Mouse (Mus musculus): ENCODE measurements at regions not wholly inside any gene's neighbourhood (a gene's known extent, or its start where the extent isn't known, plus 50 kb on each side); places are given as distances from the start of the nearest gene placed in this dataset.

DNA sequence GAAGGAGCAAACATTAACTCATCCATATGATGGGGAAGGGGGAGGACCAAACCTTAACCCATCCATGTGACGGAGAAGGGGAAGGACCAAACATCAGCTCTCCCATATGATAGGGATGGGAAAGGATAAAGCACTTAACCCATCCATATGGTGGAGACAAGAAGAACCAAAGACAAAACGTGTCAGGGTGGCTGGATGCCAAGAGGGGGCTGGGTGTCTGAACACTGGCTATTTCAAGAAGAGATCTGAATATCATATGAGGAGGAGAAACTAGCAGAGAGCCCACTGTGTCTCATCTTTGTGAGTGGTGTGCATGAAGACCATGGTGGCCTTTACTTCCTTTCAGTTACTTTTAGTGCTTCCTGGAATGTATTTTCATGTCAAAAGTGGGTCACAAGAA, 207.0 kb downstream of the Rplp1 start:
- no peak for DNase-seq (ENCODE audit: low spot score)

DNA sequence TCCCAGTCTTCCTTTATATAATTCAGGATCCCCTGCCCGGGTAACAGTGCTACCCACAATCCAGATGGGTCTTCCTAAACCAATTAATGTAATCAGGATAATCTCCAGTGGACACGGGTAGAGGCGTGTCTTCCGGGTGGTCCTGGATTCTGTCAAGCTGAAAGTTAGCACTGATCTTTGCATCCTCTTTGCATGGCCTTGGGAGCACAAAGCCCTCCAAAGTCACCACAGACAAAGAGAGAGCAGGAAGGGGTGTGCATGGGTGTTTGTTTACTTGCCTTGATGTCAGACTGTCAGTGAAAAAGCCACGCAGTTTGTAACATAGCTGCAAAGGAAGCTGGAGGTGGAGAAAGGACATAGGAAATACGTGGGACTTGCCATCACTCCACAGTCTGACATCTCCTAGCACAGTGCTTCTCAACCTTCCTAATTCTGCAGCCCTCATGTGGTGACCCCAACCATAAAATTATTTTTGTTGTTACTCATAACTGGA, 208.0 kb downstream of the Rplp1 start:
- DNase-seq (ENCODE audit: low spot score) = no peak

DNA sequence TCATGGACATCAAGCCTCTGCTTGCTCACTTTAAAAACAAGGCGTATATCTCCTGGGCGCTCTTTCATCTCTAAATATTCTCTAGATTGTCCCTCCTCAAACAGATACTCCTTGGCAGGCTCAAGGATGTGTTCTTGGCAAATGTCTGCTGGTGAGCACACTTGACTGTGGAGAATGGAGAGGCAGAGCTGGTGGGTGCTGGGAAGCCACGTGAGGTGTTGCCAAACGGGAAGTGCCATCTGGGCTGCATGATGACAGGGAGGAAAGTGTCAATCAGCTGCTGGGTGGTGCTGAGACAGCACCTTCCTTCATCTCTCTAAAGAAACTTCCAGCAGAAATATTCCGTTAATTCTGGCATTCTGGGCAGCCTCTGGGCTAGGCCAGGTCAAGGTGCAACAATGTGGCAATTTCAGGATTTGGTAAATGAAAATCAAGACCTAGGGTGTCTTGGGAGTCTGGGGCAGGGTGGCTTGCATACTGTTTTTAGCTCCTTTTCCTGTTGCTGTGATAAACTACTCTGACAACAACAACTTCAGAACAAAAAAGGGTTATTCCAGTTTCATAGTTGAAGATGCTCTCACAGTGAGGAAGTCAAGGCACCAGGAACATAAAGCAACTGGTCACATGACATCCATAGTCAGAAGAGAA, 208.6 kb downstream of the Rplp1 start:
- peak; percentile 24 for DNase-seq (ENCODE audit: low spot score)

DNA sequence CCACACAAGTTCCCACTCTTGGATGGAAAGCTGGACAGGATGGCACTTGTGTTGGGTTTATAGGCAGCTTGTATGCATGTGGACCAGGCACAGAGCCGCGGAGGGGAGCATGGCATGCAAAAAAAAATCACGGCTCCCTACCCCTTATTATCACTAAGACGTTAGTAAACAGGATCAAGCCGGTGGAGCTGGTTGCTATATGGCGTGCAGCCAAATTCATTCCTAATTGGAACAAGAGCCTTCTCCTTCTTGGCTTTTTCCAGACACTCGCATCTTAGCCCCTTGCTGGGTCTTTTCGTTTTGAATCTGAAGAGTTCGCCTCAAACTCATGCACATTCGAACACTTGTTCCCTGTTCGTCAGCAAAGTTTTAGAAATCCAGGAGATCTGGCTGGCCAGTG, 211.0 kb downstream of the Rplp1 start:
- no peak for DNase-seq (ENCODE audit: low spot score)

DNA sequence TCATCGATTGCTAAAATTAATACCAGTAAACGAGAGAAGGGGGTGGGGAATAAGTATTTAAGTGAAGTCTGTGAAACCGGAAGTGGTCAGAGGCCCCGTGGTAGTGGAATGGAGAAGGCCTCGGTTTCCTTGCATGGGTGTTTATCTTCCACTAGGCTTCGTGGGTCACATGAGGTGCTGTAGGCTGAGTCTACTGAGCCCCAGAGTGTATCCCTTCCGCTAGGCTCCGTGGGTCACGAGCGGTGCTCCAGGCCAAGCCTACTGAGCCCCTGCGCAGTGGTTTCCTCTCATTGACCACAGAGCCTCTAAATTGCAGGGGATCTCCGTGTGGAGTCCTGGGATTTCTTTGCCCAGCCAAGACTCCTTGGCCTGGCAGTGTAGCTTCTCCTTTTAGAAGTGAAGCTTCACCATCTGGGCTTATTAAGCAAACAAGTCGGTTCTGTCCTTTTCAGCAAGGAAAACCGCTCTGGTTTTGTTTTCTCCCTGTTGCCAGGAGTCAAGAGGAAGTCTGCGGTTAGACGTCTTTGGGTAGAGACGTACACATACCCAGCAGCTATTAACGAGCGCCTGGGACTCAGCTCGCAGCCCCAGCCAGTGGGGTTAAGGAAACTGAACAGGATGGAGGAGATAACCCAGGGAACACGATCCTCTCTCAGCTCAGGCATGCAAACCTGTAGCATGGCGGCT, 211.9 kb downstream of the Rplp1 start:
- peak; percentile 60 for DNase-seq (ENCODE audit: low spot score)

DNA sequence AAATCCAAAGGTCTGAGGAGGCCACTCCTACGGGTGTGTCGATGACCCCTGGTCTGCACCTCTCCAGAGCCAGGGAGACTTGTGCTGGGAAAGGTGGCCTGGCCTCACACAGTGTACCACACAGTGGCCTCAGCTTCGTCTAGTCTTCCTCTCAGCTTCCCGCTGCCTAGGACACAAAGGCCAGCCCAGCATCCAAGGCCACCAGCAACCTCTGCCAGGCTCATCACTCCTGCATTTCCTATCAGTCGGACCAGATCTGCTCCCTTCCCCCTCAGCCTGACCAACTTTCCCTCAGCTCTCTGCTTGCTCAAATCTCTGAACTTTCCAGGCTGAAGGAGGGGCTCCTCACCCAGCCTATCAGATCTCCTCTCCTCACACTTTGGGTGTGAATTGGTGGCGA, 213.8 kb downstream of the Rplp1 start:
- no peak for DNase-seq (ENCODE audit: low spot score)

DNA sequence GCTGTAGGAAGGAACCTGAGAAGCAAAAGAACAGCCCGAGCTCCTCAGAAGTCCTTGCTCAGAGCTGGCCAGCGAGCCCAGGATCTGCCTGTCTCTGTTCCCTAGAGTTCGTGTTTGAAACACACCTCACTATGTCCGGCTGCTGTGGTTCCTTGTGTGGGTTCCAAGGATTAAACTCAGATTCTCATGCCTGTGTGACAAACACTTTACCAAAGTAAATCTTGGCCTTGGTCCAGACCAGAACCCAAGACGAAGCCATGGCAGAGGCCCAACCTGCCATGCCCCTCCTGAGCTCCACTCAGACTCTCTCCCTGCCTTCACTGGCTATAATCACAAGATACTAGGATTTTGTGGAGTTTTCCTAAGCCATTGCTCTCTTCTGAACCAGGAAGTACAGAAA, 214.7 kb downstream of the Rplp1 start:
- no peak for DNase-seq (ENCODE audit: low spot score)

DNA sequence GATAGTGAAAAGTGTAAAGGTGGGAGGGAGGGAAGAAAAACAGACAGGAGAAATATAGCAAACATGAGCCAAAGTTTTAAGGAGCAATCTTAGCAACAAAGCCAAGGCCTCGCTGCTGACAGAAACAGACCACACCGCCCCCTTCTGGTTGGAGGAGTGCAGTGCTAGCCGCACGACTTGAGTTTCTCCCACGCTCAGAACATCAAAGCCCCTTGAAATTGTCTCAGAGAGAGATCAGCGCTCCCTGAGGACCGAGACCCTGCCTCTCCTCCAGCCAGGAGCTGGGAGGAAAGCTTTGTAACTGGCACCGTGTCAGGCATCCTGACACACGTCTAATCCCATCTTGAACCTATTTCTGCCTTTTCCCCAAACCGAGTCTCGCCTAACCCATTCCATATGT, 216.4 kb downstream of the Rplp1 start:
- peak; percentile 64 for DNase-seq (ENCODE audit: low spot score)

DNA sequence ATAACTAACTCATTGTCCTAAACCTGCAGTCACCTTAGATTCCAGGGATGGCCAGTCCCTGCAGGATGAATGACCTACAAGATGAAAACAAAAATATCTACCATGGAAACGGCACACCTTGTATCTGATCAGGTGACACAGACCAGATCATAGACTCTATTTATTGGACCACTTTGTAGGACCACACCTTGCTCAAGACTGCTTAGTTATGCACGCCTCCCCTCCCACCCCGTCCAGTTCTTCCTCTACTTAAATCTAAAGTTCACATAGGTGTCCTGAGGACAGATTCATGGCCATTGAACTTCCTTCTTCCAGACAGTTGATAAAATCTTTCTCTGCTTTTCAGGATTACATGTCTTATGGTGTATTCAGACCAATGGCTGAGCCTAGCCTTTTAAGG, 217.5 kb downstream of the Rplp1 start:
- no peak for DNase-seq (ENCODE audit: low spot score)

DNA sequence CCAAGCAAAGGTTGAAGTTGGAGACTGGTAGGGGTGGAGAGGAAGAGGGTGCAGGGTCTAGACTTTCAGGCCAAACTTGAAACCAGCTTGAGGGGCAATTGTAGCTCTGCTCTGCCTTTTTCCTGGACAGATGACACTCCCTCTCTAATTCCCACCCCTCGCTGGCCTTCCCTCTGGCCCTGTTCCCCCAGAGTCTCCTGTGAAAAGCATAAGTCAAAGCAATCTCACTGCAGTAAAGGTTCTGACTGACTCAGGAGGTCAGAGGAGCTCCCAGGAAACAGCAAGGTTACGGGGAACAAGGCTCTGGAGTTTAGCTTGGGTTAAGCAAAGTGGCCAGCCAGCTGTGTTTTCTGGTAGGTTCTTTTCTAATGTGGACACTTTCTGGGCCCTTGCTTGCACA, 218.5 kb downstream of the Rplp1 start:
- DNase-seq (ENCODE audit: low spot score) = no peak

DNA sequence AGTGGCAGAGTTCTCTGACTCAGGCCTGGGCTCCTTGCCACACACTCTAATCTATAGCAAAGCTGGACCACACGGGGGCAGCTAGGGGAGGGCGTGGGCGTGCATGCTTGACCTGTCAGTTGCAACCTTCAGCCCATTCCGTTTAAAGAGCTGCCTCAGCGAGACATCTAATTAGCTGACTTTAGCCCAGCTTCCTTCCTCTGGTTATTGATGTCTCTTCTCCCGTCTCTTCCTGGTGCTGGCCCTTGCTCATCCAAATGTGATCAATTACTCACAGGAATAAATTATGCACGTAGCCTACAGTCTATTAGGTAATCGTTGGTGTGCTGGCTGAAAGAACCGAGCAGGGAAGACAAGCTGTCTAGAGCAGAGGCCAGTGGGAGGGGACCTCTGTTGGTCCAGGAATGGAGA, 219.0 kb downstream of the Rplp1 start:
- no peak for DNase-seq (ENCODE audit: low spot score)

DNA sequence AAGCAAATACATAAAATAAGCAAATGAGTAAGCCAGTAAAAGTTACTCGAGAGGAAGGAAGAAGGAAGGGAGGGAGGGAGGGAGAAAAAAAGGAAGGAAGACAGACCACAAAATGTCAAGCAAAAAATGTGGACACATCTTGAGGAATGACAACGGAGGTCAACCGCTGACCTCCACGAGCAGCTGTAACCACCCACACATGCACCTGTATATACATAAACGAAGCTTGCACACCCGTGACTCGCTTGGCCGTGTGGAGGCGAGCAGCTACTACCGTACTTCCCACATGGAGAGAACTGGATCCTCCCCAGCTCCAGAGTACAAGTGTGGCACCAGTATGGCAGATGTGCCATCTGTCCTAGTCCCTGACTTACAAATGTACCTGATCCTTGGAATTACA, 220.1 kb downstream of the Rplp1 start:
- DNase-seq (ENCODE audit: low spot score) = no peak

DNA sequence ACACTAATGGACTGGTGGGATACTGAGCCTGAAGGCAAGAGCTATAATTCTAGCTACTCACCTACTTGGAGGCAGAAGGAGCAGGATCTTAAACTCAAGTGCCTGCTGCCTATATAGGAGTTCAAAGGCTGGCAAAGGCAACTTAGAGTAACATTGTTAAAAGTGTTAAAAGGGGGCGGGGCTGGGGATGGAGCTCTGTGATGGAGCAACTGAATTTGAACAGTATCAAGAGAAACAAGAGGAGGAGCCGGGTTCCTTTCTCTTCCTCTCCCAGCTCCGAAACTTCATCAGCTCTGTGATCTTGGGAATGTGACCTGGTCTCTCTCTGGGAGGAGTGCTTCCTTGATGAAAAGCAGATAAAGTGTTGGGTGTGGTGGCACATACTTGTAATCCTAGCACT, 223.6 kb downstream of the Rplp1 start:
- no peak for DNase-seq (ENCODE audit: low spot score)

DNA sequence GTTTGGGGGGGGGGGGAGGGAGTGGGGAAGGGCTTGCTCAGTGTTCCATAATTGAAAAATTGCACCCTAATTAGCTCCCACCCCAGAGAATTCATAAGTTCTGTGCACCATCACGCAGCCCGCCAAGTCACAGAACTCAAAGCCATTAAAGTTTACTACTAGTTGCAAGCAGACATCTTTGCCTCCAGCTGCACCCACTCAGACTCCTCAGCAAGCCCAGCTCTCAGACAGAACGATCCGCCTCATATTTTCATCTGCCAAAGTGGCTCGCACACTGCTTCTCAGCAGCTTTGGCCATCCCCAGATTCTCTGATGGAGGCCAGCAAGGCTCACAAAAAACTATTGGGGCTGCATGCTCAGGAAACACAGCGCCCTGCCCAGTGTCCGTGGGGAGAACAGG, 224.4 kb downstream of the Rplp1 start:
- peak; percentile 54 for DNase-seq (ENCODE audit: low spot score)

DNA sequence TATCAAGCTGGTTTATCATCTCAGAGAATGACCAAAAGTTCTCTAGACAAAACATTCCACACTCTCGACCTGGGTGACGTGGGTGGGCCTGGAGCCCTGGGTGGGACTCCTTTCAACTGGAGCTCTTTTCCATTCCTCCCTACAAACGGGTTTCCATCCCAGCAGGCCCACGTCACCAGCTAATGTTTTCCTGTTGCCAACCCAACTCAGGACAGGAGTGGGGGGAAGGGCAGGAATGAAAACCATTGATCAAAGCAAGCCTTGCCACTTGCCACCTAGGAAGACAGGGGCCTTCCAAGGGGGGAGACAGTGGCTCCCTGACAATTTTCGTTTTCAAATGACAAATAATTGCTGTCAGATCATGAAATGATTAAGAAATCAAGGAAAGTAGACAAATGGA, 224.8 kb downstream of the Rplp1 start:
- DNase-seq (ENCODE audit: low spot score) = no peak

DNA sequence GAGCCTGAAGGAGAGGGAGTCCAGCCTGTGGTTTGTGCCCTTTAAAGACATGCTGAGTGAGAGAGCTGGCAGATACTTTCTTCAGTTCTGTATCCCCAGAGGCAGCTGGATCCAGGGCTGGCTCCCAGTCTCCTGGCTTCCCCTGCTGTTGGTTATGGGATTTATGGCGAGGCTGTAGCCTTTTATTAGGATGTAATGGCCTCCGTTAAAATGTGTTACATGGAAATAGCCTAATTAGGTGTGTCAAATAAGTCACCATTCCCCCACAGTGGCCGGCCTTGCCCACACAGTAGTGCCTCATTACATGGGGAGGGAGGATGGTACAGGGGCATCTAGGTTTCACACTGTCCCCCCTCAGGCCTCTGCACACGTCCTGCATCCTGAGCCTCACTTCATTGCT, 230.8 kb downstream of the Rplp1 start:
- no peak for DNase-seq (ENCODE audit: low spot score)

DNA sequence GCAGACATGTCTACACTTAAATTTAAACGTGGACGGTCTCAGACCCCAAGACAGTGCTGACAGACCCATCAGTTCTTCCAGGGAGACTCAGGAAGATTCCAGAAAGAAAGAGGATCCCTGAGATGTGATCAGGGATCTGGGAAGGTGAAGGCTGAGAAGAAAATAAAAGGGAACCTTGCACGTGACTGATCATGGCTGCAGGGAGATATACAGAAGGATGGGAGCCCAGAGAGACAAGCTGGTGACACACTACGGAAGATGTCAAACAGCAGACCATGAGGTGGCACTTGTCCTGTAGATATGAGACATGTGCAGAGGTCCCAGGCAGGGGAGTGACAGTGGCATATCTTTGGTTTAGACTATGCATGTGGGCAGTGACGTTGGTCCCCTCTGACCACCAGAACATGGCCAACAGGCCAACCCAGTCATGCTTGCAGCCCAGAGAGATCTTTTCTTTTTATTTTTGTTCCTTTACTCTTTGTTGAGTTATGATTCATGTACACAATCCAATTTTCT, 231.5 kb downstream of the Rplp1 start:
- DNase-seq (ENCODE audit: low spot score) = no peak

DNA sequence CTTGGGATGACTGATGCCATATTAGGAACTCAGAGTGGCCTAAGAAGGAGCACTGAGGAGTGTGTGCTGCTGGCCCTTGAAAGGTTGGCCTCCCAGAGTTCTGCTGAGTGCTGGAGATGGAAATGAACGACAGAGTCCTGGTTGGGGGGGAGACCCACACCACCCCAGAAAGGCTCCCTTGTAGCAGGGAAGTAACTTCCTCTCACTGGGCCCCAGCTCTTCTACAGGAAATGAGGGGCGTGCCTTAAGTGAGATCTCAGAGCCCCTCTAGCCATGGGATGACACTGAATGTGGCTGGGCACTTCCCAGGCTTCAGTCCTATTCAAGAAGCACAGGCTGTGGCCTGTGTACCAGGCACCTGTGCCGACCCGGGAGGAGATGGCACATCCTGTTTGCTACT, 232.0 kb downstream of the Rplp1 start:
- no peak for DNase-seq (ENCODE audit: low spot score)

DNA sequence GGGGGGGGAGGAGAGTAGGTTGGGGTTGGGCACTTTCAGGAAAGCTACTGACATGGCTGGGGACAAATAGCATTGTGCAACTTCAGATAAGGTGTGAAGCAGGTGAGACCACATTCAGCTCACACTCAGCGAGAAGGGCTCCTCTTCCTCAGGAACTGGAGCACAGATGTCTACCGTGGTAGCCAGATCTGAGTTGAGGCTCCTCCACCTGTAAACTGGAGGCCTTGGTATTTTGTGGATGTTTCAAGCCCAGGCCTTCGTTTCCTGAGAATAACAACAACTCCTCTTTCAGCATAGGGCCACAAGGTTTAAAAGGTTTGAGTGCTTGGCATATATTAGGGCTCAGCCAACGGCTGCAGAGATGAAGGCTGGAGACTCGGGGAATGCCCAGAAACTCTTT, 232.9 kb downstream of the Rplp1 start:
- DNase-seq (ENCODE audit: low spot score) = no peak

DNA sequence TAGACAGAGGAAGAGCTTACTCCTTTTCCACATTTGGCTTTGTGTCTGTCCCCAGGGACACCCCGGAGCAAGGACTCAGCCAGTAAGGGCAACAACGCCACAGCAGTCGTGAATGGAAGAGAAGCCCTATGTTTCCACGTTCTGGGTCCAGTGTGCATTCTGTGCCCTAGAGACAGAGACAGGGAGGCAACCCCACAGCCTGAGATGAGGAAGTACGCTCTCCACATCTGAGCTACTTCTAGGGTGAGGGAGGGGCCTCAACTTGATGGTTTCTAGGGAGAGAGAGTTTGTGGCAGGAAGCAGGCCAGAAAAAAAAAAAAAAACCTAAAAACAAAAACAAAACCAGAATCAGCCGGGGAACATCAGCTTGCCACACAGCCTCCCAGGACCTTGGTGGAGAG, 233.4 kb downstream of the Rplp1 start:
- no peak for DNase-seq (ENCODE audit: low spot score)

DNA sequence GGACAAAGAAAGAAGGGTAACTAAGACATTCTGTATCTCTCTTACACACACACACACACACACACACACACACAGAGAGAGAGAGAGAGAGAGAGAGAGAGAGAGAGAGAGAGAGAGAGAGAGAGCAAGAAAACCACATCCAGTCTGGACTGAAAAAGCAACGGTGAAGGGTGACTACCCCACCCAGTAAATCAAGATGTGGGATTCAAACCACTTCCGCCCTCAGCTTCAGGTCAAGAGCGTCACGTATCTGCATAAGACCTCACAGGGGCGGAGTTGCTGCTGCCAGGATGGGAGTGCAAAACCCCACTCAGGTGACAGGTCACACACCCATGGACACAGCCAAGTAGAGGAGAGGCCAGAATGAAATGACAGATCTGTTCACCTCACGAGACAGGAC, 234.7 kb downstream of the Rplp1 start:
- no peak for DNase-seq (ENCODE audit: low spot score)

DNA sequence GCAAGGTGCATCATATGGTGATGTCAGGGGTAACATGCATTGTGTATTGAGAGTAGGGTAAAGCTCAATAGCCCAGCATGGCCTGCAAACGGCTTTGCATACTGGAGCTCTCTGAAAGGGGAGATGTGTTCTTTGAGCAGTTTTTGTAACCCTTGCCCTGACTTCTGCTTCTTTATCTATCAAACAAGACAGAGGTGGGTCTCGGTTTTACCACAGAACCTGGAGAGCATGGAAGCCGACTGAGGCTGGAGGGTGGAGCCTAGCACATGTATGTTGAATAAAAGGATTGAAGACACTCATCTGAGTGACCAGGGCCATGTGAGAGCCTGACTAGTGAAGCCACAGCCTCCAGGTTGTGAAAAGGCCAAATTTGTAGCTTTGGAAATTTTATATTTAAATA, 236.7 kb downstream of the Rplp1 start:
- no peak for DNase-seq (ENCODE audit: low spot score)

DNA sequence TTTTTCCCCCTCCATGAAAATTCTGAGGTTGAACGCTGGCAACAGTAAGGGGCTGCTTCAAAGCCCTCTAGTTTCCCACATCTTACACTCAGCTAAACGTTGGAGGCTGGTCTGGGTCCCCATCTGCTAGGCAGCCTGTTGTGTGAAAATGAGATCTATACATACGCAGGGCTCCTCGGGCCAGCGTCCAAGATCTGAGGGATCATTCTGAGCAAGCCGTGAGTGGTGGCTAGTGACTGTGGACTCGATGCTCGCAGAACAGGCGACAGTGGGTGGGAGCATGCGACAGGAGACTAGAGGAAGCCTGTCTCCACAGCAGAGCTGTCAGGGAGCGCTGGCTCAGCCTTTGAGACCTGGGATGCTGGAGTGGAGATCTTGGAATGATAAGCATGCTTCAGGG, 237.3 kb downstream of the Rplp1 start:
- DNase-seq (ENCODE audit: low spot score) = no peak

DNA sequence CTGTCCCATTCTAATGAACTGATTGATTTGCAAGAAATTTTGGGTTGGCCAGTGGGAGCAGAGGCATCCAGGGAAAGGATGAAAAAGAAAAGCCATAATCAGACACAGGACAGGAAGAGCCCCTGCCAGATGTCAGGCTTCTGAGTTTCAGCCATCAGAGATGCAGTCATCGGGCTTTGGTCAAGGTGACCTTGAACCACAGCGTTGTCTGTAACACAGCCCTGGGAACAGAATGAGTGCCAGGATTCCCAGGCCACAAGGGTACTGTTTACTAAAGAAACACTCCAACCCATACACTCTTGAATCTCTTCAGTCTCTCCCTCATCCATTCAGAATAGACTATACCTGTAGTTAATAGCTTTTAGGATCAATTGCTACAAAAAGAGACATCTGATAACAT, 239.0 kb downstream of the Rplp1 start:
- DNase-seq (ENCODE audit: low spot score) = no peak
